Mouse (Mus musculus): Measurements from ENCODE around the gene Fcer1g.

The Fcer1g gene

GRCm38 (mm10) chr1:171216241-171216955, 17.8 kb downstream of the Fcer1g start:
- DNase-seq (ENCODE audit: low read depth, low spot score), result no peak

- DNase-seq (ENCODE audit: low read depth, low spot score), result no peak
Observed at GRCm38 (mm10) chr1:171213801-171214496, 20.2 kb downstream of the Fcer1g start, which contains the start of gene Nr1i3. Gene Nr1i3, plus strand, starts transcription at chr1:171213970.

- DNase-seq (ENCODE audit: low read depth, low spot score), result no peak
Observed at GRCm38 (mm10) chr1:171212854-171213253, 21.3 kb downstream of the Fcer1g start.

GRCm38 (mm10) chr1:171209409-171209808, 24.8 kb downstream of the Fcer1g start:
- DNase-seq (ENCODE audit: low read depth, low spot score), result no peak

- no peak for DNase-seq (ENCODE audit: low read depth, low spot score)
Observed at GRCm38 (mm10) chr1:171205704-171206493, 28.3 kb downstream of the Fcer1g start.

- DNase-seq (ENCODE audit: low read depth, low spot score), result no peak
Observed at GRCm38 (mm10) chr1:171204249-171204644, 29.9 kb downstream of the Fcer1g start.

GRCm38 (mm10) chr1:171203471-171204248, 30.5 kb downstream of the Fcer1g start:
- no peak for DNase-seq (ENCODE audit: low read depth, low spot score)

- no peak for DNase-seq (ENCODE audit: low read depth, low spot score)
Observed at GRCm38 (mm10) chr1:171200769-171201168, 33.4 kb downstream of the Fcer1g start.

- no peak for DNase-seq (ENCODE audit: low read depth, low spot score)
Observed at GRCm38 (mm10) chr1:171199532-171199931, 34.6 kb downstream of the Fcer1g start.

GRCm38 (mm10) chr1:171195887-171196397, 38.2 kb downstream of the Fcer1g start, which contains the start of gene Pcp4l1:
Gene Pcp4l1, minus strand, starts transcription at chr1:171196268.
- peak; percentile 17 for DNase-seq (ENCODE audit: low read depth, low spot score)

- DNase-seq (ENCODE audit: low read depth, low spot score), result no peak
Observed at GRCm38 (mm10) chr1:171195046-171195822, 38.9 kb downstream of the Fcer1g start.

- DNase-seq (ENCODE audit: low read depth, low spot score), result no peak
Observed at GRCm38 (mm10) chr1:171193911-171194830, 40.0 kb downstream of the Fcer1g start.

GRCm38 (mm10) chr1:171193093-171193840, 40.9 kb downstream of the Fcer1g start:
- DNase-seq (ENCODE audit: low read depth, low spot score), result no peak

- DNase-seq (ENCODE audit: low read depth, low spot score), result no peak
Observed at GRCm38 (mm10) chr1:171192283-171192682, 41.9 kb downstream of the Fcer1g start.

GRCm38 (mm10) chr1:171190832-171191231, 43.3 kb downstream of the Fcer1g start:
- no peak for DNase-seq (ENCODE audit: low read depth, low spot score)

- no peak for DNase-seq (ENCODE audit: low read depth, low spot score)
Observed at GRCm38 (mm10) chr1:171189476-171190114, 44.6 kb downstream of the Fcer1g start.

GRCm38 (mm10) chr1:171189046-171189445, 45.1 kb downstream of the Fcer1g start:
- no peak for DNase-seq (ENCODE audit: low read depth, low spot score)

Data from retina, postnatal 7 days (tissue).